Mouse (Mus musculus) forebrain, embryonic 11.5 days (tissue): Measurements from ENCODE around the gene Gm20388. TPM values are rescaled to one million over a fixed set of nuclear protein-coding genes. Genes with fewer than 3 reads are reported as not detected.

Experiments
- ATAC-seq: fragments of 200-750 bp; cut with Nextera tagmentation; replicated peaks from 2 replicates; pipeline ENCODE4 v1.8.0; 2017; ENCODE audit warnings: moderate TSS enrichment; ENCODE audit not compliant: low FRiP score
- DNase-seq: peaks from one replicate; pipeline ENCODE4 v3.0.0-alpha.2; 2017; ENCODE audit warnings: low spot score
- H3K27ac ChIP-seq: fragments of 300-500 bp; sonication (generic); 2 replicates; pipeline ENCODE4 v1.5.1; 2014; ENCODE audit warnings: low read depth, low read length
- H3K27me3 ChIP-seq: fragments of 300-500 bp; sonication (generic); 2 replicates; pipeline ENCODE4 v1.6.1; 2014; ENCODE audit warnings: mild to moderate bottlenecking, low read length, mixed read lengths; ENCODE audit not compliant: control insufficient read depth, insufficient read depth
- H3K36me3 ChIP-seq: fragments of 300-500 bp; sonication (generic); 2 replicates; pipeline ENCODE4 v1.6.1; 2014; ENCODE audit warnings: mild to moderate bottlenecking, low read length, moderate library complexity, mixed read lengths; ENCODE audit not compliant: control insufficient read depth, insufficient read depth
- H3K4me1 ChIP-seq: fragments of 300-500 bp; sonication (generic); replicated peaks from 2 replicates; pipeline ENCODE4 v1.6.1; 2014; ENCODE audit warnings: low read length, mixed read lengths; ENCODE audit not compliant: control insufficient read depth, insufficient read depth
- H3K4me2 ChIP-seq: fragments of 300-500 bp; sonication (generic); 2 replicates; pipeline ENCODE4 v1.6.1; 2014; ENCODE audit warnings: low read depth, mild to moderate bottlenecking, low read length, moderate library complexity, mixed read lengths; ENCODE audit not compliant: severe bottlenecking
- H3K4me3 ChIP-seq: fragments of 300-500 bp; sonication (generic); 2 replicates; pipeline ENCODE4 v1.5.1; 2014; ENCODE audit warnings: low read depth, low read length
- H3K9ac ChIP-seq: fragments of 300-500 bp; sonication (generic); 2 replicates; pipeline ENCODE4 v1.6.1; 2014; ENCODE audit warnings: low read length
- H3K9me3 ChIP-seq: fragments of 300-500 bp; sonication (generic); 2 replicates; pipeline ENCODE4 v1.6.1; 2016; ENCODE audit warnings: low read length, mixed read lengths; ENCODE audit not compliant: control insufficient read depth
- WGBS: fragments of 180-500 bp; shearing (Covaris S2); extraction: QIAGEN DNeasy Blood & Tissue Kit; methylation state at CpG from one replicate; pipeline ENCODE4 v1.1.7; 2014; 5-methylcytosine and 5-hydroxymethylcytosine counted together
- polyA plus RNA-seq: library from polyadenylated mRNA; unstranded; fragments of >200 nt; fragmentation: Nextera tagmentation; extraction: Ambion mirVana; gene quantifications from 2 replicates; pipeline ENCODE4 v1.2.1, GENCODE M21; 2014

The Gm20388 gene
- polyA plus RNA-seq, 1 experiment from 2014 or later: not detected

GRCm38 (mm10) chr8:119918155-119918567, 7.5 kb downstream of the Gm20388 start:
- no peaks in the 10 kb centered on the region for H3K27me3 ChIP-seq
- no peak overlapping the region for H3K4me2 ChIP-seq
- 80% methylated on average over 1 of the region's 1 CpGs for whole genome bisulfite sequencing
- H3K9ac ChIP-seq: no peak overlapping the region
- no peaks in the 10 kb centered on the region for H3K9me3 ChIP-seq
- ATAC-seq (no peak), DNase-seq (no peak)
- peaks cover 4% of the 10 kb centered on the region for H3K4me1 ChIP-seq
- H3K36me3 ChIP-seq: no peaks in the 10 kb centered on the region; the same call in 1 of the 2 replicates
- H3K4me3 ChIP-seq: no peak overlapping the region
- no peak overlapping the region for H3K27ac ChIP-seq

GRCm38 (mm10) chr8:119923259-119923658, 12.6 kb downstream of the Gm20388 start:
- no peak overlapping the region for H3K27ac ChIP-seq
- H3K4me3 ChIP-seq: no peak overlapping the region
- no peaks in the 10 kb centered on the region for H3K27me3 ChIP-seq
- no peak overlapping the region for H3K9ac ChIP-seq
- DNase-seq: no peak
- no peak overlapping the region for H3K4me2 ChIP-seq
- no peak for ATAC-seq
- no peaks in the 10 kb centered on the region for H3K9me3 ChIP-seq
- WGBS: 89% methylated on average over 5 of the region's 5 CpGs
- no peaks in the 10 kb centered on the region; the same call in 1 of the 2 replicates for H3K36me3 ChIP-seq
- no peaks in the 10 kb centered on the region for H3K4me1 ChIP-seq

GRCm38 (mm10) chr8:119925428-119925827, 14.8 kb downstream of the Gm20388 start:
- H3K9me3 ChIP-seq: no peaks in the 10 kb centered on the region
- no peak overlapping the region for H3K27ac ChIP-seq
- H3K4me1 ChIP-seq: no peaks in the 10 kb centered on the region
- 95% methylated on average over 4 of the region's 4 CpGs for WGBS
- no peaks in the 10 kb centered on the region for H3K36me3 ChIP-seq
- no peak overlapping the region for H3K4me3 ChIP-seq
- DNase-seq (no peak), ATAC-seq (no peak)
- H3K4me2 ChIP-seq: no peak overlapping the region
- H3K27me3 ChIP-seq: no peaks in the 10 kb centered on the region
- H3K9ac ChIP-seq: no peak overlapping the region

GRCm38 (mm10) chr8:119926474-119926873, 15.8 kb downstream of the Gm20388 start:
- Histone ChIP-seq H3K4me2 (no peak overlapping the region), H3K27ac (no peak overlapping the region), H3K4me3 (no peak overlapping the region), H3K4me1 (no peaks in the 10 kb centered on the region), H3K9me3 (no peaks in the 10 kb centered on the region), H3K9ac (no peak overlapping the region), H3K36me3 (no peaks in the 10 kb centered on the region), H3K27me3 (no peaks in the 10 kb centered on the region)
- WGBS: 85% methylated on average over 2 of the region's 2 CpGs
- no peak for DNase-seq
- no peak for ATAC-seq

GRCm38 (mm10) chr8:119927422-119928092, 16.9 kb downstream of the Gm20388 start:
- no peak for DNase-seq
- 45% methylated on average over 6 of the region's 6 CpGs for WGBS

GRCm38 (mm10) chr8:119931317-119931716, 20.7 kb downstream of the Gm20388 start:
- WGBS: 89% methylated on average over 4 of the region's 4 CpGs

More at GRCm38 (mm10) chr8:119927422-119928092, 16.9 kb downstream of the Gm20388 start:
- H3K9me3 ChIP-seq: no peaks in the 10 kb centered on the region
- H3K4me2 ChIP-seq: no peak overlapping the region
- no peaks in the 10 kb centered on the region for H3K4me1 ChIP-seq
- peaks cover 5% of the 10 kb centered on the region; the same call in 1 of the 2 replicates for H3K36me3 ChIP-seq
- H3K9ac ChIP-seq: no peak overlapping the region
- no peak overlapping the region for H3K27ac ChIP-seq
- H3K4me3 ChIP-seq: no peak overlapping the region
- H3K27me3 ChIP-seq: no peaks in the 10 kb centered on the region
- ATAC-seq: no peak; the same call in 1 of the 2 replicates

DNA sequence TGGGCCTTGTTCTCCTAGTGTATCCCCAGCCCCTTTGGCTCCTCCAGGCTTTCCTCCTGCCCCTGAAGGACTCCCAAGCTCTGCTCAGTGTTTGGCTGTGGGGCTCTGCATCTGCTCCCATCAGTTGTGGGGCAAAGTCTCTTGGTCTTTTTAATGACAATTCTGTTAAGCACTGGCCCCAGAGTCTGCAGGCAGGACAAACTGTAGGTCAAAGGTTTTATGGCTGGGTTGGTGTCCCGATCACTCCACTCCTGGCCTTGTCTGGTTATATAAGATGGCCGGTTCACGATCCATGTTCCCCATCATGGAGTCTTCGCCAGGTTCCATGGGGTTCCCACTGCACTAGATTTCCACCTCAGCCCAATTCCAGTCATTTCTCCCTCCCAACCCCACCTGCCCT, 23.0 kb downstream of the Gm20388 start:
- H3K4me1 ChIP-seq: no peaks in the 10 kb centered on the region
- H3K4me2 ChIP-seq: no peak overlapping the region
- WGBS: 98% methylated on average over 4 of the region's 4 CpGs
- no peak for DNase-seq
- H3K9ac ChIP-seq: no peak overlapping the region
- no peak for ATAC-seq
- H3K36me3 ChIP-seq: peaks cover 5% of the 10 kb centered on the region; the same call in 1 of the 2 replicates
- H3K27me3 ChIP-seq: no peaks in the 10 kb centered on the region
- no peaks in the 10 kb centered on the region for H3K9me3 ChIP-seq
- H3K4me3 ChIP-seq: no peak overlapping the region
- H3K27ac ChIP-seq: no peak overlapping the region

More at GRCm38 (mm10) chr8:119931317-119931716, 20.7 kb downstream of the Gm20388 start:
- peaks cover 5% of the 10 kb centered on the region; the same call in 1 of the 2 replicates for H3K36me3 ChIP-seq
- ATAC-seq: no peak
- no peak overlapping the region for H3K27ac ChIP-seq
- H3K9me3 ChIP-seq: no peaks in the 10 kb centered on the region
- H3K4me3 ChIP-seq: no peak overlapping the region
- no peak overlapping the region for H3K4me2 ChIP-seq
- DNase-seq: no peak
- no peaks in the 10 kb centered on the region for H3K4me1 ChIP-seq
- no peaks in the 10 kb centered on the region for H3K27me3 ChIP-seq
- no peak overlapping the region for H3K9ac ChIP-seq

DNA sequence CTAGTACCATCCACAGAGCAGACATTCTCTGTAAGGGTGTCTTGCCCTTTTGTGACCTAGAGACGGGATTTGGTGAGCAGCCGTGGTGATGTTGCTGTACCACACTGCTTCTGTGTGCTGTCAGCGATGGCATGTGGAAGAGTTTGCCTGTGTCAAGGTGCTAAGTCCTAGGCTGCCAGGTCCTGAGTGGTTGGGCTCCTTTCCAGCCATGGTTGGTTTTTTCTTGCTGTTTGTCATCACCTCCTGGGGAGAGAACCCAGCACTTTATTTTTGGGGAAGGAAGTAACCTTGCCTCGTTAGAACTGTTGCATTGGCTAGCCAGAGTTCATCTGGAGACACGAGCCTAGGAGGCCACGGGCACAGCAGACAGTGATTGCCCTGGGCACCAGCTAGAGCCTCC, 24.9 kb downstream of the Gm20388 start:
- H3K9ac ChIP-seq: no peak overlapping the region
- 85% methylated on average over 6 of the region's 6 CpGs for WGBS
- H3K27ac ChIP-seq: no peak overlapping the region
- H3K4me3 ChIP-seq: no peak overlapping the region
- DNase-seq (no peak), ATAC-seq (no peak)
- no peaks in the 10 kb centered on the region for H3K27me3 ChIP-seq
- H3K4me2 ChIP-seq: no peak overlapping the region
- H3K4me1 ChIP-seq: no peaks in the 10 kb centered on the region
- H3K36me3 ChIP-seq: peaks cover 5% of the 10 kb centered on the region; the same call in 1 of the 2 replicates
- H3K9me3 ChIP-seq: no peaks in the 10 kb centered on the region

DNA sequence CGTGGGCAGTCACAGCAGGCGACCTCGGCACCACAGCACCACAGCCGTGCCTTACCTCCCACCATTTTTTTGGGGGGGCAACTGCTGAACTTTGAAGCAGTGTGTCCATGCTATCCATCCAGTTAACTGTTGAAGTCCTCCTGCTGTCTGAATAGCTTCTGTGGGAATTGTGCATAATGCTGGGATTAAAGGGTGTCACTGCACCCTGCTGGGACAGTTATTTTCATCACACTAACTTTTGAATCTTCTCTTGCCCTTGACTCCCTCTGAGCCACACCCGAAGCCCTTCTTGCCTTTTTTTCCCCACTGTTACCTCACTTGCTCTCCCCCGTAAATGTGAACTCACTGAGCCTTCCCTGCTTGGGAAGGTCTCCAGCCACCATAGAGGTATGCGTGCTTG, 27.8 kb downstream of the Gm20388 start:
- Histone ChIP-seq H3K9me3 (no peaks in the 10 kb centered on the region), H3K4me2 (no peak overlapping the region), H3K27ac (no peak overlapping the region), H3K9ac (no peak overlapping the region), H3K27me3 (no peaks in the 10 kb centered on the region), H3K4me3 (no peak overlapping the region), H3K4me1 (no peaks in the 10 kb centered on the region), H3K36me3 (peaks cover 13% of the 10 kb centered on the region; the same call in 1 of the 2 replicates)
- WGBS: 90% methylated on average over 7 of the region's 7 CpGs
- DNase-seq: no peak
- no peak for ATAC-seq
